Mouse (Mus musculus) lung, postnatal 0 days (tissue): ENCODE measurements around the gene Ptgr1. TPM values are rescaled to one million over a fixed set of nuclear protein-coding genes. Genes with fewer than 3 reads are reported as not detected.
A peak's percentile ranks its signal among the peaks of the same experiment; 100 is the strongest.

ENCODE experiments used
- ATAC-seq: fragments of 200-750 bp; cut with Nextera tagmentation; 2 replicates; pipeline ENCODE4 v1.8.0; 2017; ENCODE audit warnings: moderate library complexity
- DNase-seq: peaks from one replicate; pipeline ENCODE4 v3.0.0-alpha.2; 2016; ENCODE audit warnings: low spot score
- H3K27ac ChIP-seq: fragments of 300-500 bp; sonication (generic); 2 replicates; pipeline ENCODE4 v1.5.1; 2014; ENCODE audit warnings: antibody characterized with exemption, mild to moderate bottlenecking, low read length, mixed read lengths
- H3K27me3 ChIP-seq: fragments of 300-500 bp; sonication (generic); replicated peaks from 2 replicates; pipeline ENCODE4 v1.6.1; 2014; ENCODE audit warnings: low read length, mixed read lengths; ENCODE audit not compliant: insufficient read depth
- H3K36me3 ChIP-seq: fragments of 300-500 bp; sonication (generic); 2 replicates; pipeline ENCODE4 v1.6.1; 2014; ENCODE audit warnings: low read length, mixed read lengths; ENCODE audit not compliant: insufficient read depth
- H3K4me1 ChIP-seq: fragments of 300-500 bp; sonication (generic); 2 replicates; pipeline ENCODE4 v1.6.1; 2014; ENCODE audit warnings: antibody characterized with exemption, low read depth, low read length, mixed read lengths; ENCODE audit not compliant: insufficient read depth
- H3K4me2 ChIP-seq: fragments of 300-500 bp; sonication (generic); replicated peaks from 2 replicates; pipeline ENCODE4 v1.6.1; 2014; ENCODE audit warnings: low read depth, mild to moderate bottlenecking, low read length, moderate library complexity, mixed read lengths
- H3K4me3 ChIP-seq: fragments of 300-500 bp; sonication (generic); 2 replicates; pipeline ENCODE4 v1.5.1; 2014; ENCODE audit warnings: low read depth, low read length
- H3K9ac ChIP-seq: fragments of 300-500 bp; sonication (generic); replicated peaks from 2 replicates; pipeline ENCODE4 v1.6.1; 2014; ENCODE audit warnings: low read depth, mild to moderate bottlenecking
- H3K9me3 ChIP-seq: fragments of 300-500 bp; sonication (generic); 2 replicates; pipeline ENCODE4 v1.6.1; 2016; ENCODE audit warnings: low read length, mixed read lengths
- CTCF ChIP-seq: IDR thresholded peaks from 2 replicates; pipeline ENCODE4 v1.5.1; 2016; ENCODE audit warnings: antibody characterized with exemption, mild to moderate bottlenecking
- EP300 ChIP-seq: IDR thresholded peaks from 2 replicates; pipeline ENCODE4 v1.6.1; 2016; ENCODE audit warnings: antibody characterized with exemption, mild to moderate bottlenecking, control low read depth
- WGBS: fragments of 180-500 bp; shearing (Covaris S2); extraction: QIAGEN DNeasy Blood & Tissue Kit; methylation state at CpG from one replicate; pipeline ENCODE4 v1.1.7; 2014; 5-methylcytosine and 5-hydroxymethylcytosine counted together
- polyA plus RNA-seq: library from polyadenylated mRNA; unstranded; fragments of >200 nt; fragmentation: Nextera tagmentation; extraction: Ambion mirVana; gene quantifications from 2 replicates; pipeline ENCODE4 v1.2.1, GENCODE M21; 2015

The Ptgr1 gene
- polyA plus RNA-seq, 1 experiment from 2014 or later, result 23.5 TPM

GRCm38 (mm10) chr4:58982806-58983205, 4.1 kb downstream of the Ptgr1 start:
- Histone ChIP-seq H3K9ac (no peak overlapping the region), H3K36me3 (no peaks in the 10 kb centered on the region), H3K9me3 (no peaks in the 10 kb centered on the region), H3K27me3 (no peaks in the 10 kb centered on the region), H3K4me2 (no peak overlapping the region), H3K27ac (no peak overlapping the region), H3K4me1 (no peaks in the 10 kb centered on the region), H3K4me3 (no peak overlapping the region)
- DNase-seq (no peak), ATAC-seq (no peak)
- TF ChIP-seq EP300, result no peak
- WGBS, result 80% methylated on average over 8 of the region's 8 CpGs

GRCm38 (mm10) chr4:58981421-58981820, 5.5 kb downstream of the Ptgr1 start:
- no peak overlapping the region for H3K4me2 ChIP-seq
- no peak; the same call in 1 of the 2 replicates for ATAC-seq
- WGBS, result 82% methylated on average over 6 of the region's 6 CpGs

GRCm38 (mm10) chr4:58975711-58976110, 11.2 kb downstream of the Ptgr1 start:
- WGBS, result 83% methylated on average over 5 of the region's 5 CpGs
- no peak for DNase-seq

More at GRCm38 (mm10) chr4:58981421-58981820, 5.5 kb downstream of the Ptgr1 start:
- H3K36me3 ChIP-seq, result no peaks in the 10 kb centered on the region; the same call in 1 of the 2 replicates
- H3K27ac ChIP-seq, result no peak overlapping the region
- H3K9me3 ChIP-seq, result no peaks in the 10 kb centered on the region
- DNase-seq, result peak; percentile 40
- H3K9ac ChIP-seq, result no peak overlapping the region
- H3K4me1 ChIP-seq, result no peaks in the 10 kb centered on the region
- no peaks in the 10 kb centered on the region for H3K27me3 ChIP-seq
- no peak overlapping the region for H3K4me3 ChIP-seq
- no peak for TF ChIP-seq EP300
- TF ChIP-seq CTCF, result no peak

GRCm38 (mm10) chr4:58970678-58971077, 16.2 kb downstream of the Ptgr1 start:
- no peak for ATAC-seq
- H3K9me3 ChIP-seq, result no peaks in the 10 kb centered on the region
- TF ChIP-seq EP300 (no peak), CTCF (no peak)
- no peak overlapping the region for H3K4me2 ChIP-seq
- WGBS, result 85% methylated on average over 2 of the region's 4 CpGs
- H3K27me3 ChIP-seq, result no peaks in the 10 kb centered on the region
- no peak overlapping the region for H3K9ac ChIP-seq
- H3K36me3 ChIP-seq, result 0 out of 2 replicates have a peak, but pooled peaks cover 4% of the 10 kb centered on the region
- DNase-seq, result no peak
- no peak overlapping the region for H3K27ac ChIP-seq
- no peak overlapping the region for H3K4me3 ChIP-seq
- H3K4me1 ChIP-seq, result no peaks in the 10 kb centered on the region

More at GRCm38 (mm10) chr4:58975711-58976110, 11.2 kb downstream of the Ptgr1 start:
- no peaks in the 10 kb centered on the region for H3K27me3 ChIP-seq
- H3K9ac ChIP-seq, result no peak overlapping the region
- H3K27ac ChIP-seq, result no peak overlapping the region
- no peaks in the 10 kb centered on the region; the same call in 1 of the 2 replicates for H3K36me3 ChIP-seq
- no peaks in the 10 kb centered on the region for H3K9me3 ChIP-seq
- no peaks in the 10 kb centered on the region for H3K4me1 ChIP-seq
- no peak overlapping the region for H3K4me3 ChIP-seq
- no peak for ATAC-seq
- TF ChIP-seq CTCF (no peak), EP300 (no peak)
- H3K4me2 ChIP-seq, result no peak overlapping the region

- Histone ChIP-seq H3K27me3 (no peaks in the 10 kb centered on the region), H3K9ac (no peak overlapping the region), H3K27ac (no peak overlapping the region), H3K4me2 (no peak overlapping the region), H3K9me3 (no peaks in the 10 kb centered on the region), H3K4me3 (no peak overlapping the region), H3K4me1 (no peaks in the 10 kb centered on the region), H3K36me3 (0 out of 2 replicates have a peak, but pooled peaks cover 1% of the 10 kb centered on the region)
- TF ChIP-seq CTCF (no peak), EP300 (no peak)
- 71% methylated on average over 1 of the region's 1 CpGs for WGBS
- ATAC-seq (no peak), DNase-seq (no peak)
Observed at GRCm38 (mm10) chr4:58965136-58965535, 21.8 kb downstream of the Ptgr1 start.

- Histone ChIP-seq H3K36me3 (no peaks in the 10 kb centered on the region), H3K27ac (no peak overlapping the region), H3K4me3 (no peak overlapping the region), H3K4me2 (no peak overlapping the region), H3K9ac (no peak overlapping the region), H3K27me3 (no peaks in the 10 kb centered on the region), H3K4me1 (no peaks in the 10 kb centered on the region), H3K9me3 (no peaks in the 10 kb centered on the region)
- no peak for ATAC-seq
- TF ChIP-seq EP300, result no peak
- TF ChIP-seq CTCF, result no peak
- WGBS, result 97% methylated on average over 4 of the region's 4 CpGs
- DNase-seq, result no peak
Observed at GRCm38 (mm10) chr4:58963271-58963670, 23.6 kb downstream of the Ptgr1 start.

GRCm38 (mm10) chr4:58961719-58962118, 25.2 kb downstream of the Ptgr1 start:
- no peaks in the 10 kb centered on the region for H3K4me1 ChIP-seq
- ATAC-seq, result no peak
- H3K9ac ChIP-seq, result no peak overlapping the region
- 89% methylated on average over 15 of the region's 15 CpGs for WGBS
- TF ChIP-seq CTCF (no peak), EP300 (no peak)
- H3K36me3 ChIP-seq, result no peaks in the 10 kb centered on the region
- no peak overlapping the region for H3K4me2 ChIP-seq
- no peaks in the 10 kb centered on the region for H3K9me3 ChIP-seq
- DNase-seq, result no peak
- no peak overlapping the region for H3K27ac ChIP-seq
- no peaks in the 10 kb centered on the region for H3K27me3 ChIP-seq
- no peak overlapping the region for H3K4me3 ChIP-seq
